Mouse (Mus musculus): ENCODE results near the gene Olfr876. TPM values are rescaled to one million over a fixed set of nuclear protein-coding genes. Genes with fewer than 3 reads are reported as not detected.
"Not testable (repeated sequence)": the region's sequence is repeated elsewhere in the genome, so short reads cannot be mapped to it uniquely, and the experiment has no call there.

Olfr876 gene
- not detected for total RNA-seq (2022)

GRCm38 (mm10) chr9:37802731-37803130 lies at the start of gene Olfr876:
Olfr876 (plus strand) TSS chr9:37803031.
- no peak for DNase-seq (ENCODE audit: low spot score in 2 of 2)

DNA sequence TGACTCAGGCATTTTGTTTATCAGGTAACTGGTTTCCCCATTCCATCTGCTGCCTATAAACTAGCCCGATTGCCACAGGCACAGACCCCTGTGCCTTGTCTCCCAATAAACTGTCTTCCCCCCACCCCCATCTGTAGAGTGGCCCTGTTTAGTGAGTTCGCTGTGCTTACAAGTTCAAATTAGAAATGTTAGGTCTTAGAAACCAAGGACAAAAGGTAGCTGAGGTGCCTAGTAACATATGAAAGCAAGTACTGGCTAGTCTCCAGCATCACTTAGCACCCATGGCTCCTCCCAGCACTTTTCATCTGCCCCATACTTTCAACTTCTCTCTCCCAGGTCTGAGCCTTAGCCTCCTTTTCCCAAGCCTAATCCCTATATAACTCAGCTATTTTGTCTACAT lies 41.1 kb upstream of the Olfr876 start:
- no peak for DNase-seq (ENCODE audit: low spot score in 2 of 2)

GRCm38 (mm10) chr9:37762541-37762940 lies 40.3 kb upstream of the Olfr876 start:
- DNase-seq (ENCODE audit: low spot score in 2 of 2), result no peak

- DNase-seq (ENCODE audit: low spot score in 2 of 2), result no peak
These were observed 32.2 kb upstream of the Olfr876 start for GRCm38 (mm10) chr9:37770661-37771060.

GRCm38 (mm10) chr9:37771759-37772158 lies 31.1 kb upstream of the Olfr876 start, which contains the start of gene Olfr875:
Olfr875 (plus strand) TSS chr9:37771857.
- DNase-seq (ENCODE audit: low spot score in 2 of 2), result no peak

DNA sequence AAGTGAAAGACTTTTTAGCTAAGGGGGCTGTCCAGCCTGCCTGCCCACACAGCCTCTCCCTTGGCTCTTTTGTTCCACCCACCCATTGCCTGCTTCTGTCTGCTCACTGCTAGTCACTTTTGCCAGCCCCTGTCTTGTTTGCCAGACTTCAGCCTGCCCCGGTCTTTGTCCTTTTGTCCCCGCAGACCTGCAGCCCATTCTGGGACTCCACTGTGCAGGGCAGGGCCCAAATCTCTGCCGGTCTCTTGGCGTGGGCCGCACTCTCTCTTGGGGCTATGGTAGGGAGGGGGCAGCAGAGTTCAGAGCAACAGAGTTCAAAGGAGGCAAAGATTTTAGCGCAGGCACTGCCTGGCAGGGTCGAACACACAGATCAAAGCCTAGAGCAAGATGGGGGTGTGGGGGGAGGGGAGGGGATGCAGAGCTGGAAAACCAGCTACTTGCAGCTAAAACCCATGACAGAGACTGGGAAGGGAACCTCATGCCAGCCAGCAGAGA lies 20.0 kb upstream of the Olfr876 start:
- DNase-seq (ENCODE audit: low spot score in 2 of 2), result no peak

- DNase-seq (ENCODE audit: low spot score in 2 of 2), result not testable (repeated sequence)
These were observed 19.1 kb upstream of the Olfr876 start for GRCm38 (mm10) chr9:37783394-37784387.

GRCm38 (mm10) chr9:37786411-37786810 lies 16.4 kb upstream of the Olfr876 start:
- DNase-seq (ENCODE audit: low spot score in 2 of 2), result no peak

GRCm38 (mm10) chr9:37802055-37802454 lies 776 bp upstream of the Olfr876 start:
- DNase-seq (ENCODE audit: low spot score in 2 of 2), result no peak

DNA sequence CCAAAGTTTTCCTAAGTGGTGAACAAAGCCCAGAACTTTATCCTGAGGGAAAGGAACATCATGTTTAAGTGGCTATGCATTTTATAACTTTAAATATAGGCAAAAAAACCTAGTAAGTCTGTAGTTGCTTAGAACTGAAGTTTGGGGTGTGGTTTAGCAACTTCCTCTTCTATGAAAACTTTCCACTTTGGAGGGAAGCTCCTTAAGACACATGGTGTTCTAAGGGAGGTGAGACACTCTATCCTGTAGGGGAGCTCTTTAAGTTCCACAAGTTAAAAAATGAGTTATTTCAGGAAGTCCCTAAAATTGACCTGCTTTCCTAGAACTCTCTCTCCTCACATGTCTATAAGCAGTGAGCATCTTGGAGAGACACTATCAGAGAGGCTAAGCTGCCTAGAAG lies 4.4 kb downstream of the Olfr876 start:
- DNase-seq (ENCODE audit: low spot score in 2 of 2), result no peak

- DNase-seq (ENCODE audit: low spot score in 2 of 2), result no peak
These were observed 5.6 kb downstream of the Olfr876 start for GRCm38 (mm10) chr9:37808456-37808855.

DNA sequence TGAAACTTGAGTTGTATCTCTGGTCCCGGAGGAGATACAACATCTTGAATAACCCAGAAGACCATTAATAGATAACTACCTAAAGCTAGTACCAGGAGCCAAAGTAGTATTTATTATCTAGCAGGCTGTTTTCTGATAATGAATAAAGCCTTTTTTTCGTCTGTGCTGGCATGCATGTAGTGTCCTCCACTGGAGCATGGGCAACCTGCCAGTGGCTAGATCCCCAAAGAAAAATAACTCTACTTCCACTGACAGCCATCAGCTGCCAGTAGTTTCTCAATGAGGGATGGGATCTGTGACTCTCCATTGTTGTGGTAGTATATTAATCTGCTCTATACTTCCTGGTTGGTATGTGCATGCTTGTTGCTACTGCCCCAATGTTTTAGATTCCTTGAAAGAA lies 6.1 kb downstream of the Olfr876 start:
- DNase-seq (ENCODE audit: low spot score in 2 of 2), result no peak

GRCm38 (mm10) chr9:37814696-37815095 lies 11.9 kb downstream of the Olfr876 start:
- no peak for DNase-seq (ENCODE audit: low spot score in 2 of 2)

DNA sequence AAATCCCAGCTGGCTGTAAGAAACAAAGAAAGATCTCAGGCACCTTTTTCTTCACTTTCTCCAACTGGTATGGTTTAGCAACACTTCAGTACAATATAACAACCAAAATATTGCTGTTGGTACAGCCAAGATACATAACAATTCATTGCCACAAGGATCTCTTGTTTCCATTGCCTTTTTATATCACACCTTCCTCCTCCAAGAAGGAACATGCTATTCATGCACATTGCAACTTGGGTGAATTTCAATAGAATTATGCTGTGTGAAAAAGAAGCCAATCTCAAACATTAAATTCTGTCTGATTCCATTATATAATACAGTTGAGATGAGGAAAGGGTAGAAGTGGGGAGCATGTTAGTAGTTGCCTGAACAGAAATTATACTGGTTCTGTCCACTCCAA lies 27.1 kb downstream of the Olfr876 start:
- DNase-seq (ENCODE audit: low spot score in 2 of 2), result no peak

GRCm38 (mm10) chr9:37833341-37833740 lies 30.5 kb downstream of the Olfr876 start:
- no peak for DNase-seq (ENCODE audit: low spot score in 2 of 2)

- DNase-seq (ENCODE audit: low spot score in 2 of 2), result no peak
These were observed 46.4 kb downstream of the Olfr876 start for GRCm38 (mm10) chr9:37849267-37849666.

DNA sequence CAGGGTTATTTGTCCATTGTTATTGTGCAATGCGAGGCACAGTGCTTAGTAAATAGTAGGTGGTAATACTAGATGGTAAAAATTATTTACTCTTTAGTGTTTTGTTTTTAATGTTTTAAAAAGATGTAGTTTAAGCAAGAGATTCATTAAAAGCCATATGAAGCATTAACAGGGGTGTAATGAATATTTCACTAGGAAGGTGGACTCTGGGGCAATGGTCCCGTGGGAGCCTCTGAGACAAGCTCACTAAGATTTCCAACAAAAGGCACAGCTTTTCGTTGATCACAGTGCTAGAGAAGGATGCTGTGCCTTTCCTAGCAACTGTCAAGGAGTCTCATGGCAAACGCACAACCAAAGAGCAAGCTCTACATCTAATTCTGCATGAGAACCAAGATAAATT lies 51.1 kb downstream of the Olfr876 start, which contains the start of gene Olfr877:
Gene Olfr877, plus strand, starts transcription at position 301 of the 400 bp plus-strand sequence.
- DNase-seq (ENCODE audit: low spot score in 2 of 2), result no peak

Other genes with a start within 250 kb of the Olfr876 start
- gene Siae, start 247.3 kb upstream of the Olfr876 start, total RNA-seq (2022), result 1 to 10 TPM; 3.5 to 5.0 (median 4.1) TPM
- 1 to 10 TPM; 1.6 to 3.1 (median 2.2) TPM for gene Spa17, start 189.3 kb upstream of the Olfr876 start, total RNA-seq (2022)
- gene Tbrg1, start 145.7 kb upstream of the Olfr876 start, total RNA-seq (2022), result 10 to 100 TPM; 27.5 to 33.7 (median 28.8) TPM
- gene Panx3, start 133.8 kb upstream of the Olfr876 start, total RNA-seq (2022), result not detected
- gene Olfr160, start 86.8 kb upstream of the Olfr876 start, total RNA-seq (2022), result not detected
- gene Olfr874, start 57.9 kb upstream of the Olfr876 start, total RNA-seq (2022), result not detected
- gene Olfr875, start 31.2 kb upstream of the Olfr876 start, total RNA-seq (2022), result not detected
- not detected for gene Olfr877, start 51.2 kb downstream of the Olfr876 start, total RNA-seq (2022)
- not detected for gene Olfr145, start 93.7 kb downstream of the Olfr876 start, total RNA-seq (2022)
- gene Olfr878, start 114.8 kb downstream of the Olfr876 start, total RNA-seq (2022), result not detected
- not detected for gene Olfr881, start 188.8 kb downstream of the Olfr876 start, total RNA-seq (2022)
- not detected for gene Olfr883, start 222.8 kb downstream of the Olfr876 start, total RNA-seq (2022)
- not detected for gene Olfr884, start 243.5 kb downstream of the Olfr876 start, total RNA-seq (2022)